Mouse (Mus musculus) liver, embryonic 18 days (tissue): ENCODE measurements around the gene Qrsl1. TPM values are rescaled to one million over a fixed set of nuclear protein-coding genes. Genes with fewer than 3 reads are reported as not detected.

Source experiments
- polyA plus RNA-seq: library from polyadenylated mRNA; depleted of rRNA; stranded (reverse); fragments of >200 nt; gene quantifications from 2 replicates; pipeline ENCODE4 v1.2.3, GENCODE M21; 2012; rRNA removed

Gene Qrsl1
- 4.8 TPM in 2 replicates for polyA plus RNA-seq

DNA sequence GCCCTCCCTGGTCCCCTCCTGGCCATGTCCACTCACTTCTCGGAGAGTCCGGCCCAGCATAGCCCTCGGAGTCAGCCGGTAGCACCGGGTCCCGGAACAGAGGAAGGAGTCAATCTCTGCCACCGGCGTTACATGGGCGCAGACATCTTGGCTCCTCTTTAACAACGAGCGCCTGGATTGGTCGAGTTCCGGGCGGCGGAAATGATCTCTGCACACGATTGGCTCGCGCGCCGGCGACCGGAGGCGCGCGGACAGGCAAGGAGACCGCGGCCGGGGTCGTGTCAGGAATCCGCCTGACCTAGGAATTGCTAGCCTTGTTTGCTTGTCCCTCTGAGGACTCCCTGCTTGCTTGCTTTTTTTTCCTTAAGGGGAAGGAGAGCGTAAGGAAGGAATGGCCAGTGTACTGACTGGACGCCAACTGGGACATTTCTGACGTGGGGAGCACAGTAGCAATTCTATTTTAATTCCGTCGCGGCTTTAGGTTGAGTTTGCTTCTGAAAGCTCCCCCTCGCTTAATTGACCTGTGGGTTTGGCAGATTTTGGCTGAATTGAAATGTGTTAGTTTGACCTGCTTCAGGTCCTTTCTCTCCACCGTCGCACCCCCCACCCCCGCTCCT lies at the start of gene Qrsl1, which contains the start of gene Rtn4ip1:
TSS of gene Qrsl1 (minus strand) at position 168 of the 617 bp plus-strand sequence.
TSS of gene Rtn4ip1 (plus strand) at position 230 of the 617 bp plus-strand sequence.

Other genes with a start within 250 kb of the Qrsl1 start
- gene Rtn4ip1, start 62 bp upstream of the Qrsl1 start, polyA plus RNA-seq = 5.4 and 5.5 TPM in 2 replicates
- 0.92 and 1.0 TPM in 2 replicates for gene Crybg1, start 247.1 kb upstream of the Qrsl1 start, polyA plus RNA-seq